Mouse (Mus musculus): ENCODE data around the gene Gpr107.

Gpr107 gene

GRCm38 (mm10) chr2:31258609-31259366 lies 106.7 kb downstream of the Gpr107 start:
- ChIA-PET POLR2A (interaction anchor here in 3 of 4 experiments (0.6 to 5.2 kb wide), 21 partner anchors 9 to 452 kb away, joined by 3 to 32 read pairs (median 5); partner anchors contain the start of genes Ncs1 (in 2 of the 3), Fnbp1 (in 1 of the 3) and Ntmt1 (in 1 of the 3)), CTCF (interaction anchor here (0.6 to 1.6 kb wide), 18 partner anchors 9 to 329 kb away, joined by 3 to 8 read pairs (median 3); partner anchors contain the start of gene Ptges (in 1 of the 4))

- POLR2A ChIA-PET: interaction anchor here in 3 of 4 experiments (0.6 to 5.2 kb wide), 17 partner anchors 8 to 452 kb away, joined by 3 to 32 read pairs (median 5); partner anchors contain the start of genes Ncs1 (in 2 of the 3), Fnbp1 (in 1 of the 3) and Ntmt1 (in 1 of the 3)
Measured at GRCm38 (mm10) chr2:31259367-31259920, 107.3 kb downstream of the Gpr107 start.

GRCm38 (mm10) chr2:31260549-31260948 lies 108.4 kb downstream of the Gpr107 start:
- ChIA-PET CTCF (interaction anchor here in 1 of 4 experiments (1.1 kb wide), 1 partner anchor 31 kb away, joined by 3 read pairs; no protein-coding TSS in a partner anchor), POLR2A (interaction anchor here in 1 of 4 experiments (1.2 kb wide), 1 partner anchor 19 kb away, joined by 3 read pairs; no protein-coding TSS in a partner anchor)

More at GRCm38 (mm10) chr2:31259367-31259920, 107.3 kb downstream of the Gpr107 start:
- CTCF ChIA-PET: interaction anchor here in 3 of 4 experiments (0.6 to 1.6 kb wide), 14 partner anchors 12 to 330 kb away, joined by 3 to 7 read pairs (median 3); partner anchors contain the start of gene Ptges (in 1 of the 3)

GRCm38 (mm10) chr2:31263039-31263461 lies 110.9 kb downstream of the Gpr107 start:
- ChIA-PET CTCF (interaction anchor here in 1 of 4 experiments (1.2 kb wide), 1 partner anchor 118 kb away, joined by 3 read pairs; no protein-coding TSS in a partner anchor), POLR2A (interaction anchor here in 2 of 4 experiments (0.5 to 1.4 kb wide), 4 partner anchors 14 to 194 kb away, joined by 3 to 6 read pairs (median 3); no protein-coding TSS in a partner anchor)

GRCm38 (mm10) chr2:31263746-31264378 lies 111.7 kb downstream of the Gpr107 start:
- CTCF ChIA-PET: interaction anchor here in 1 of 4 experiments (0.8 to 1.2 kb wide), 2 partner anchors 36 to 117 kb away, joined by 3 read pairs; no protein-coding TSS in a partner anchor

GRCm38 (mm10) chr2:31267447-31267846 lies 115.3 kb downstream of the Gpr107 start:
- ChIA-PET CTCF (interaction anchor here in 2 of 4 experiments (0.5 to 1.6 kb wide), 6 partner anchors 9 to 192 kb away, joined by 3 to 5 read pairs (median 4); no protein-coding TSS in a partner anchor), POLR2A (interaction anchor here in 3 of 4 experiments (0.7 to 3.3 kb wide), 5 partner anchors 8 to 453 kb away, joined by 3 to 14 read pairs (median 6); no protein-coding TSS in a partner anchor)

More at GRCm38 (mm10) chr2:31263746-31264378, 111.7 kb downstream of the Gpr107 start:
- POLR2A ChIA-PET: interaction anchor here in 1 of 4 experiments (0.5 to 1.4 kb wide), 5 partner anchors 9 to 195 kb away, joined by 3 read pairs; no protein-coding TSS in a partner anchor
